Mouse (Mus musculus) thymus, adult 2 months (tissue): ENCODE data around the gene Agbl4.

Experiments used
- CTCF ChIP-seq: fragments of 200-500 bp; IDR thresholded peaks from 2 replicates; pipeline ENCODE4 v1.5.1; 2012; ENCODE audit warnings: mild to moderate bottlenecking, control low read depth, low read length, moderate library complexity, borderline replicate concordance; ENCODE audit not compliant: control insufficient read depth, poor library complexity, insufficient read depth; ENCODE audit errors: extremely low read depth
- POLR2A ChIP-seq: fragments of 200-500 bp; IDR thresholded peaks from 2 replicates; pipeline ENCODE4 v1.6.1; 2012; ENCODE audit warnings: mild to moderate bottlenecking, low read length, control low read depth, moderate library complexity; ENCODE audit not compliant: control insufficient read depth, poor library complexity, insufficient read depth; ENCODE audit errors: extremely low read depth

GRCm38 (mm10) chr4:111621865-111622264, 1224.4 kb downstream of the Agbl4 start:
- TF ChIP-seq CTCF (no peak), POLR2A (no peak)
